Mouse (Mus musculus): Measurements from ENCODE around the gene Ptrhd1.
"Not testable (repeated sequence)": the region's sequence is repeated elsewhere in the genome, so short reads cannot be mapped to it uniquely, and the experiment has no call there.

Gene Ptrhd1

GRCm38 (mm10) chr12:4233572-4234508 is at the start of gene Ptrhd1, which contains the start of gene Cenpo:
Gene Ptrhd1, plus strand, starts transcription at chr12:4234027.
Gene Cenpo, minus strand, starts transcription at chr12:4234294.
- in situ Hi-C loops (cut with MboI, MseI), result loop anchor here (10.0 kb wide), 1 partner anchor 241 kb away; the partner anchor contains the start of gene Ncoa1

GRCm38 (mm10) chr12:4184648-4185047 is 49.2 kb upstream of the Ptrhd1 start:
- in situ Hi-C loops (cut with MboI, MseI), result no loop called here

GRCm38 (mm10) chr12:4188171-4189059 is 45.4 kb upstream of the Ptrhd1 start:
- in situ Hi-C loops (cut with MboI, MseI), result no loop called here

- in situ Hi-C loops (cut with MboI, MseI), result no loop called here
Observed at GRCm38 (mm10) chr12:4189060-4189447, 44.8 kb upstream of the Ptrhd1 start.

- in situ Hi-C loops (cut with MboI, MseI), result no loop called here
Observed at GRCm38 (mm10) chr12:4192514-4192913, 41.3 kb upstream of the Ptrhd1 start.

- in situ Hi-C loops (cut with MboI, MseI), result no loop called here
Observed at GRCm38 (mm10) chr12:4193025-4193740, 40.6 kb upstream of the Ptrhd1 start.

- in situ Hi-C loops (cut with MboI, MseI), result no loop called here
Observed at GRCm38 (mm10) chr12:4194643-4195042, 39.2 kb upstream of the Ptrhd1 start.

- in situ Hi-C loops (cut with MboI, MseI), result no loop called here
Observed at GRCm38 (mm10) chr12:4198702-4199101, 35.1 kb upstream of the Ptrhd1 start.

GRCm38 (mm10) chr12:4199271-4199670 is 34.6 kb upstream of the Ptrhd1 start:
- in situ Hi-C loops (cut with MboI, MseI), result no loop called here

- in situ Hi-C loops (cut with MboI, MseI), result no loop called here
Observed at GRCm38 (mm10) chr12:4201454-4202200, 32.2 kb upstream of the Ptrhd1 start.

- in situ Hi-C loops (cut with MboI, MseI), result no loop called here
Observed at GRCm38 (mm10) chr12:4202206-4202605, 31.6 kb upstream of the Ptrhd1 start.

- in situ Hi-C loops (cut with MboI, MseI), result no loop called here
Observed at GRCm38 (mm10) chr12:4206106-4206505, 27.7 kb upstream of the Ptrhd1 start.

GRCm38 (mm10) chr12:4208405-4209133 is 25.3 kb upstream of the Ptrhd1 start:
- in situ Hi-C loops (cut with MboI, MseI), result no loop called here

GRCm38 (mm10) chr12:4209196-4209595 is 24.6 kb upstream of the Ptrhd1 start:
- in situ Hi-C loops (cut with MboI, MseI), result no loop called here

- in situ Hi-C loops (cut with MboI, MseI), result no loop called here
Observed at GRCm38 (mm10) chr12:4211174-4211573, 22.7 kb upstream of the Ptrhd1 start.

- in situ Hi-C loops (cut with MboI, MseI), result no loop called here
Observed at GRCm38 (mm10) chr12:4212908-4213307, 20.9 kb upstream of the Ptrhd1 start.

- in situ Hi-C loops (cut with MboI, MseI), result loop anchor here (10.0 kb wide), 1 partner anchor 245 kb away; the partner anchor contains the start of gene Ncoa1
Observed at GRCm38 (mm10) chr12:4230156-4230555, 3.7 kb upstream of the Ptrhd1 start.

- in situ Hi-C loops (cut with MboI, MseI), result loop anchor here (10.0 kb wide), 1 partner anchor 242 kb away; the partner anchor contains the start of gene Ncoa1
Observed at GRCm38 (mm10) chr12:4232777-4233176, 1.1 kb upstream of the Ptrhd1 start.

GRCm38 (mm10) chr12:4237481-4237880 is 3.7 kb downstream of the Ptrhd1 start:
- in situ Hi-C loops (cut with MboI, MseI), result loop anchor here (10.0 kb wide), 1 partner anchor 237 kb away; the partner anchor contains the start of gene Ncoa1

GRCm38 (mm10) chr12:4240281-4240680 is 6.5 kb downstream of the Ptrhd1 start:
- in situ Hi-C loops (cut with MboI, MseI), result not testable (repeated sequence)
